Mouse (Mus musculus) heart, embryonic 10.5 days (tissue): Measurements from ENCODE around the gene Kmt2d. TPM values are rescaled to one million over a fixed set of nuclear protein-coding genes. Genes with fewer than 3 reads are reported as not detected.
"Not testable (repeated sequence)": the region's sequence is repeated elsewhere in the genome, so short reads cannot be mapped to it uniquely, and the experiment has no call there.

Experiments
- DNase-seq: peaks from one replicate; pipeline ENCODE4 v3.0.0-alpha.2; 2017; ENCODE audit warnings: low spot score
- H3K27ac ChIP-seq: fragments of 300-500 bp; sonication (generic); 2 replicates; pipeline ENCODE4 v1.5.1; 2016; ENCODE audit warnings: mild to moderate bottlenecking
- H3K27me3 ChIP-seq: fragments of 300-500 bp; sonication (generic); 2 replicates; pipeline ENCODE4 v1.6.1; 2016; ENCODE audit warnings: mild to moderate bottlenecking; ENCODE audit not compliant: poor library complexity, insufficient read depth, severe bottlenecking
- H3K36me3 ChIP-seq: fragments of 300-500 bp; sonication (generic); 2 replicates; pipeline ENCODE4 v1.6.1; 2016; ENCODE audit warnings: mild to moderate bottlenecking, moderate library complexity
- H3K4me1 ChIP-seq: fragments of 300-500 bp; sonication (generic); 2 replicates; pipeline ENCODE4 v1.6.1; 2016; ENCODE audit warnings: mild to moderate bottlenecking
- H3K4me3 ChIP-seq: fragments of 300-500 bp; sonication (generic); 2 replicates; pipeline ENCODE4 v1.5.1; 2016; ENCODE audit warnings: mild to moderate bottlenecking, moderate library complexity
- H3K9me3 ChIP-seq: fragments of 300-500 bp; sonication (generic); 2 replicates; pipeline ENCODE4 v1.6.1; 2016; ENCODE audit warnings: mild to moderate bottlenecking, moderate library complexity
- WGBS: fragments of 180-500 bp; shearing (Covaris S2); methylation state at CpG from one replicate; pipeline ENCODE4 v1.1.7; 2016; 5-methylcytosine and 5-hydroxymethylcytosine counted together
- polyA plus RNA-seq: library from polyadenylated mRNA; unstranded; fragments of >200 nt; fragmentation: Nextera tagmentation; extraction: Ambion mirVana; gene quantifications from 2 replicates; pipeline ENCODE4 v1.2.1, GENCODE M21; 2016

Kmt2d gene
- polyA plus RNA-seq, 1 experiment from 2014 or later = 12.0 TPM

DNA sequence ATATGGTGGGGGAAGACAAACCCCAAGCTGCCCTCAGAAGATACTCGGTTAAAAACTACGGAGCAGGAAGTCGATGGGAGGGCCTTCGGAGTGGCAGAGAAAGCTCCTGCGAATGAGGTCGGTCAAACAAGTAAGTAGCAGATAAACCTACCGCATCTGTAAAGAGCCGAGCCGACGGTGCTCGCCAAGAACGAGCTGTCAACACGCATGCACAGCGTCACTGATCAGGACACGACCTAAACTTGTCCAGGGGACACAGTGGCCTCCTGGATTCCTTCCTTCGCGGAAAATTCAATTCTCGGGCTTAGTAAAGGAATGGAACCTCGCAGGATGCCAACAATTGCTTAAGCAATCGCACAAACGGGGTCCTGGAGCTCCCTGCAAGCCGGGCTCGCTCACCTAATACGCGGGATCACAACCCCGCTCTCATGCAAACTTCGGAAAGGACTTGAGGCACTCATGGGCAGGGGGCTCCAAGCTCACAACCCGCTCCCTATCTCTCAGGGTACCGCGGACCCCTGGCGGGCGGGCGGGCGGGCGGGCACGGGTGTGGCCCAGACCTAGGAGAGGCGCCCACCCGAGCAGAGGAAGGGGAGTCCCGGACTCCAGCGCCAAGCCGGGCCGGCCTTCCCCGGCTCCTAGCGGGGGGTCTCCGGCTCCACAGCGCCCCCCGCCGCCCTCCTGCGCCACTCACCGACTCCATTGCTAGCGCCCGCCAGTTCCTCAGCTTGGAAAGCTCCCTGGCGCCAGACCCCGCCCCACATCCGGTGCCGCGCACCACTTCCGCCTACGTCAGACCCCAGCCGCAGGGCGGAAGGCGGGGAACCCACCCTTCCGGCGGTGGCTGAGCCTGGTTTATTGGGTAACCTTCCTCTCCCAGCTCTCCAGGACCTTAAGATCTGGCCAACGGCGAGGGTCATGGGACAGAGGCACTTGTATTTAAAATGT is 40.0 kb downstream of the Kmt2d start, which contains the start of gene Prkag1:
TSS of gene Prkag1 (minus strand) at position 786 of the 948 bp plus-strand sequence.
- peaks cover 42% of the 10 kb centered on the region for H3K36me3 ChIP-seq
- under 1% methylated on average over 65 of the region's 66 CpGs for WGBS

DNA sequence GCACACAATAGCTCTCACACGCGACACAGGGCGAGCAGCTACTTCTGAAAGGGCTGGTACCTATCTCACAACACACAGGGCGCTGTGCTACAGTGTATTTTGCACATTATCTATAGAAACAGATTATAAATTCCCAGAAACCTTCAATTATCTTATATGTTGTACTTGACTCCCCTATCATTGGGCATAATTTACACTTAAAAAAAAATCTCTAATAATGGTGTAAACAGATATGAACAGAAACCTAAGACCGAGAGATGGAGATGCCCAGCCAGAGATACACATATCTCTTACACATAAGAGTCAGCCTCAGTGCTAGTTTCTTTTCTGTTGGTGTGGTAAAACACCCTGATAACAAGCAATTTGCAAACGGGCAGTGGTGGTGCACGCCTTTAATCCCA is 43.4 kb downstream of the Kmt2d start:
- Histone ChIP-seq H3K27ac (no peak overlapping the region), H3K36me3 (peaks cover 40% of the 10 kb centered on the region), H3K4me1 (peaks cover 16% of the 10 kb centered on the region), H3K4me3 (no peak overlapping the region), H3K27me3 (no peaks in the 10 kb centered on the region), H3K9me3 (no peaks in the 10 kb centered on the region)
- WGBS = 73% methylated on average over 7 of the region's 7 CpGs
- no peak for DNase-seq

More for the DNA sequence above, 40.0 kb downstream of the Kmt2d start, which contains the start of gene Prkag1:
- DNase-seq = peak; percentile 97
- Histone ChIP-seq H3K9me3 (no peaks in the 10 kb centered on the region), H3K27me3 (no peaks in the 10 kb centered on the region), H3K4me3 (peak within 1 kb of the TSS; percentile 89), H3K27ac (peak within 1 kb of the TSS; percentile 96), H3K4me1 (peaks cover 41% of the 10 kb centered on the region)

DNA sequence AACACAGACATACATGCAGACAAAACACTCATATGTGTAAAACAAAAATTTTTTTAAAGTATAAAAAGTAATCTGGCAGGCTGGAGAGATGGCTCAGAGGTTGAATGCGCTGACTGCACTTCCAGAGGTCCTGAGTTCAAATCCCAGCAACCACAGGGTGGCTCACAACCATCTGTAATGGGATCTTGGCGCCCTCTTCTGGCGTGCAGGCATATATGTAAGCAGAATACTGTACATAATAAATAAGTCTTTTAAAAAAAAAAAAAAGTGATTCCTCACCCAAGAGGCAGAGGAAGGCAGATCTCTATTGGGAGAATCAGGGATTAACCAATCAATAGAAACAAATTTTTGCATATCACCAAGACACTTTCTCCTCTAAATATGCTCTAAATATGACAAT is 47.6 kb downstream of the Kmt2d start:
- peaks cover 69% of the 10 kb centered on the region for H3K36me3 ChIP-seq
- WGBS = 55% methylated on average over 3 of the region's 3 CpGs
- H3K9me3 ChIP-seq = no peaks in the 10 kb centered on the region
- H3K4me1 ChIP-seq = peaks cover 15% of the 10 kb centered on the region; the same call in 1 of the 2 replicates
- H3K4me3 ChIP-seq = no peak overlapping the region
- DNase-seq = no peak
- H3K27me3 ChIP-seq = no peaks in the 10 kb centered on the region
- no peak overlapping the region for H3K27ac ChIP-seq

DNA sequence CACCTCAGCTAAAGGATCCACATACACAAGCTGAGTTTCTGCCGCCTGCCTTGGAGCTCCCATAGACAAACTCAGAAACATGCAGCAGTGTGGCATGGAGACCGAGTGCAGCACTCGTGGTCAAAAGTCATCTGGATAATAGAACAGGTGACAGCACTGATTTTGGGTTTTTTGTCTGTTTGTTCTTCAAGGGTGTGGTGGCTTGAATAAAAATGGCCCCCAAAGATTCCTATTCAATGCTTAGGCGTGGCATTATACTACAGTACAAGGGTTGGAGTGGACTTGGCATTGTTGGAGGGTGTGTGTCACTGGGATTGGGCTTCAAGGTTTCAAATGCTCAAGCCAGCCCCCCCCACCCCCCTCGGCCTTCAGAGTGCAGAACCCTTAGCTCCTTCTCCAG is 48.9 kb downstream of the Kmt2d start:
- H3K4me3 ChIP-seq = no peak overlapping the region
- peaks cover 68% of the 10 kb centered on the region for H3K36me3 ChIP-seq
- 92% methylated on average over 5 of the region's 5 CpGs for WGBS
- H3K4me1 ChIP-seq = peaks cover 15% of the 10 kb centered on the region; the same call in 1 of the 2 replicates
- H3K27me3 ChIP-seq = no peaks in the 10 kb centered on the region
- H3K9me3 ChIP-seq = no peaks in the 10 kb centered on the region
- no peak for DNase-seq
- H3K27ac ChIP-seq = no peak overlapping the region

DNA sequence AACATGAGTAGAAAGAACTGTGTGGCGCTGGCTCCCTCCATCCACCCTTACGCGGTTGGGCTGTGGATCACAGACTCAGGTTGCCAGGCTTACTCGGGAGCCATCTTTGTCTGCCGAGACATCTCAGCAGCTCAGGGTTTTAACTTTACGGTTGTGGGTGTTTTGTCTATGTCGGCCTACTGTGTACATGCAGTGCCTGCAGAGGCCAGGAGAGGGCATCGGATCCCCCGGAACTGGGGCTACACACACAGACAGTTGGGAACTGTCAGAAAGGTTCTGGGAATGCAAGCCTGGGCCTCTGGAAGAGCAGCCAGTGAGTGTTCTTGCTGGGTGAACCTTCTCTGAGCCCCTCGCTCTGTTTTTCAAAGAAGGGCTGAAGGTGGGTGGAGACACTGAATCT is 49.6 kb downstream of the Kmt2d start:
- Histone ChIP-seq H3K4me1 (peaks cover 12% of the 10 kb centered on the region; the same call in 1 of the 2 replicates), H3K27ac (no peak overlapping the region), H3K4me3 (no peak overlapping the region), H3K36me3 (peaks cover 75% of the 10 kb centered on the region), H3K9me3 (no peaks in the 10 kb centered on the region), H3K27me3 (no peaks in the 10 kb centered on the region)
- no peak for DNase-seq
- 34% methylated on average over 10 of the region's 10 CpGs for WGBS

DNA sequence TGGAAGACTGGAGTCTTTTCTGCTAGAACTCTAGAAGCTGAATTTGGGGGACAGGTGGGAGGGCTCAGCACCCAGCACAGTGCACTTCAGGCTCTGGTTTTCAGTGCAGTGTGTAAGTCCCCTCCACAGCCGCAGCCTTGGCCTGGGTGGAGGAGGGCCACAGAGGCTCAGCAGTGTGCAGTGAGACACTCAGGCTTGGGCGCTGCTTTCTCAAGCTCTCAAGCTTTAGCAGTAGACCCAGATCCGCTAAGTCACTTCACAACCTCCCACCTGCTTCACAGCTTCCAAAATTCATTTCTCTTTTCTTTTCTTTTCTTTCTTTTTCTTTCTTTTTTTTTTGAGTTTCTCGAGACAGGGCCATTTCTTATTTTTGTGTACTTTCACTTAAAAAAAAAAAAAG is 50.1 kb downstream of the Kmt2d start:
- no peak for DNase-seq
- 76% methylated on average over 4 of the region's 4 CpGs for WGBS
- H3K4me1 ChIP-seq = peaks cover 12% of the 10 kb centered on the region; the same call in 1 of the 2 replicates
- peaks cover 77% of the 10 kb centered on the region for H3K36me3 ChIP-seq
- H3K4me3 ChIP-seq = no peak overlapping the region
- no peaks in the 10 kb centered on the region for H3K9me3 ChIP-seq
- H3K27me3 ChIP-seq = no peaks in the 10 kb centered on the region
- 0 out of 2 replicates have a peak overlapping the region, but pooled peaks have one; percentile 19 for H3K27ac ChIP-seq

DNA sequence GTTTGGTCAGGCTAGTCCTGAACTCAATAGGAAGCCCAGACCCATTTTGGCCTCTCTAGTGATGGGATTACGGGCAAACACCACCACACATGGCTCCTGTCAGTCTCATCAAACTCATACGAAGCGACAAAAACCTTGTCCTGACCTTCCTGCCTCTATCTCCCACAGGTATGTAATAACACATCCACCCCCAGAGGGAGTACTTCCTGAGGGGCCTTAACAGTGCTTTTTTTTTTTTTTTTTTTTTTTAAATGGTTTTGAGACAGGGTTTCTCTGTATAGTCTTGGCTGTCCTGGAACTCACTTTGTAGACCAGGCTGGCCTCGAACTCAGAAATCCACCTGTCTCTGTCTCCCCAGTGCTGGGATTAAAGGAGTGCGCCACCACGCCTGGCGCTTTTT is 52.8 kb downstream of the Kmt2d start:
- DNase-seq = no peak
- peaks cover 75% of the 10 kb centered on the region for H3K36me3 ChIP-seq
- H3K9me3 ChIP-seq = no peaks in the 10 kb centered on the region
- no peak overlapping the region for H3K4me3 ChIP-seq
- 91% methylated on average over 7 of the region's 7 CpGs for WGBS
- peaks cover 12% of the 10 kb centered on the region; the same call in 1 of the 2 replicates for H3K4me1 ChIP-seq
- H3K27ac ChIP-seq = no peak overlapping the region
- no peaks in the 10 kb centered on the region for H3K27me3 ChIP-seq

DNA sequence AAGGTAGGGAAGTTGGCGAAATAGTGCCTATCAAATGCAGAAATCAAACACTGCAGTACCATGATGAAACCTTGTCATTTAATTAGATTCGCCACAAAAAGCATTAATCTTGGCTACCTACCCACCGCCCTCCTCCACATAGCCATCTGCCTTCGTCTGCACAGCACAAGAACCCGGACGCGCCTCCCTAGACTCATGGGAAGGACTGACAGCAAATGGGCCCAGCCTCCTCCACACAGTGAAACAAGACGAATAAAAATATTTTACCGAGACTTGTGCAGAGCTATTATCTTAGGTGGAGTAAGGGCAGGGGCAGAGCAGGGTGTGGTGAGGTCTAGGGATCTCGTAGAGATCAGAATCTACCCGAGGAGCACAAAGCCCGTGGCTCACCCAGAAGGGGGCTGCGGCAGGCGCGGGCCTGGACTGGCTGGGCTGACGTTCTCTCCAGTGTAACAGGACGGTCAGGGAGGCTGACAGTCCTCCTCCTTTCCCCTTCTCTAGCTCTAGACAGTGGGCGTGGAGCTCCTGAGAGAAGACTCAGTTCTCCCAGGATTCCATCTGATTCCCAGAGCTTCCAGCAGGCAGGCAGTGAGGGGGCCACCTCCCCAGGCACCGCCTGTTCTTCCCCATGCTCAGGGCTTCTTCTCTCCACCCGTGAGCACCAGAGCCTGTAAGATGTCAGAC is 58.1 kb downstream of the Kmt2d start:
- Histone ChIP-seq H3K27me3 (peaks cover 30% of the 10 kb centered on the region), H3K27ac (no peak overlapping the region), H3K4me1 (peaks cover 22% of the 10 kb centered on the region), H3K36me3 (peaks cover 60% of the 10 kb centered on the region), H3K9me3 (no peaks in the 10 kb centered on the region), H3K4me3 (no peak overlapping the region)
- DNase-seq = no peak
- 84% methylated on average over 20 of the region's 20 CpGs for WGBS

DNA sequence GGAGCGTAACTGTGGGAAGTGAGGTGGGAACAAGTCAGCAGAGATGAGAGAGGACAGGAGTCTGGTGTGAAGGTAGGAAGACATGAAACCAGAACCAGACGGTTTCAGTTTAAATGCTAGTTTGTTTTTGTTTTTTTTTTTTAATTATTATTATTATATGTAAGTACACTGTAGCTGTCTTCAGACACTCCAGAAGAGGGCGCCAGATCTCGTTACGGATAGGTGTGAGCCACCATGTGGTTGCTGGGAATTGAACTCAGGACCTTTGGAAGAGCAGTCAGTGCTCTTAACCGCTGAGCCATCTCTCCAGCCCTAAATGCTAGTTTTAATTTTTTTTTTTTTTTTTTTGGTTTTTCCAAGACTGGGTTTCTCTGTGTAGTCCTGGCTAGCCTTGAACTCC is 60.8 kb downstream of the Kmt2d start:
- not testable (repeated sequence) for H3K27ac ChIP-seq, H3K9me3 ChIP-seq, H3K4me3 ChIP-seq, DNase-seq
- Histone ChIP-seq H3K36me3 (peaks cover 42% of the 10 kb centered on the region), H3K4me1 (peaks cover 48% of the 10 kb centered on the region), H3K27me3 (peaks cover 57% of the 10 kb centered on the region)
- WGBS = 69% methylated on average over 6 of the region's 6 CpGs

DNA sequence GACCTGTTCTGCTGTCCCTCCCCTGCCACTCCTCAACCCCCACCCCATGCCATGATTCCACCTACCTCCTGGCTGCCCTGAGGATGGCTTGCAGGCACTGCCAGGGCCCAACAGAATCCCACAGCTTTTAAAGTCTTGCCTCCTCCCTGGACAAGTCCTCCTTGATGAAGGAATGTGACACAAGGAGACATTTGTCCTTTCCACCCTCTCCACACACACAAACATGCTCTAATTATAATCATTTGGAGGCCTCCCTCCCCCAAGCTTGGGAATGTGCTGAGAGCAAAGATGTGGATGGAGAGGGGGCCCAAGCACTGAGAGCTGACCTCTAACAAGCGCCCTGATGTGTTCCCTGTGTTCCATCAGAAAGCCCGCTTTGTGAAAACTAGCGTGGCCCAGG is 61.6 kb downstream of the Kmt2d start, which contains the start of gene Ddn:
TSS of gene Ddn (minus strand) at position 101 of the 400 bp plus-strand sequence.
- peaks cover 65% of the 10 kb centered on the region for H3K27me3 ChIP-seq
- DNase-seq = no peak
- peak within 1 kb of the TSS; percentile 63 for H3K4me3 ChIP-seq
- H3K4me1 ChIP-seq = peaks cover 48% of the 10 kb centered on the region
- 0 out of 2 replicates have a peak within 1 kb of the TSS, but pooled peaks have one; percentile 36 for H3K27ac ChIP-seq
- H3K36me3 ChIP-seq = peaks cover 36% of the 10 kb centered on the region
- no peaks in the 10 kb centered on the region for H3K9me3 ChIP-seq
- WGBS = 36% methylated on average over 3 of the region's 3 CpGs

DNA sequence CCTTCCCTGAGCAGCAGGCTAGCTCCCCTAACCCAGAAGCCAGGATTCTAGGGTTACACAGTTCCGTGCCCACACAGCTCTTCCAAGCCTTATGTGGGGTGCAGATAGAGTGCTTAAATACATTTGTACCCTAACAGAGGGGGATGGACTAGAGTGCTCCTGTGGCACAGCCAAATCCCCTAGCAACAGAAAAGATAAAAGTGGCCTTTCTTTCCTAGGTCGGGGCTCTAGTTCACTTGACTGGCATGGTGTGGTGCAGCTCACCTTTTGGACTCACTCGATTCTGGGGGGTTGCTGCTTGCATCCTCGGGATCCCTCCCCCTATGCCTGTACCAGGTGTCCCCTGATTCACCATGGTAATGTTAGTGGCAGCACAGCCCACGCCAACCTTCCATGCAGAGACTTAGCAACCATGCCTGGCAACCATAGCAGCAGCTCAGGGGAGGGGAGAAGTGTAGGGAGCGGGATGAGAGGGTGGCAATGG is 62.3 kb downstream of the Kmt2d start:
- 0 out of 2 replicates have a peak overlapping the region, but pooled peaks have one; percentile 36 for H3K27ac ChIP-seq
- H3K4me1 ChIP-seq = peaks cover 53% of the 10 kb centered on the region
- DNase-seq = no peak
- H3K4me3 ChIP-seq = peak overlapping the region; percentile 63
- peaks cover 29% of the 10 kb centered on the region for H3K36me3 ChIP-seq
- no peaks in the 10 kb centered on the region for H3K9me3 ChIP-seq
- WGBS = 9% methylated on average over 6 of the region's 6 CpGs
- peaks cover 72% of the 10 kb centered on the region for H3K27me3 ChIP-seq

DNA sequence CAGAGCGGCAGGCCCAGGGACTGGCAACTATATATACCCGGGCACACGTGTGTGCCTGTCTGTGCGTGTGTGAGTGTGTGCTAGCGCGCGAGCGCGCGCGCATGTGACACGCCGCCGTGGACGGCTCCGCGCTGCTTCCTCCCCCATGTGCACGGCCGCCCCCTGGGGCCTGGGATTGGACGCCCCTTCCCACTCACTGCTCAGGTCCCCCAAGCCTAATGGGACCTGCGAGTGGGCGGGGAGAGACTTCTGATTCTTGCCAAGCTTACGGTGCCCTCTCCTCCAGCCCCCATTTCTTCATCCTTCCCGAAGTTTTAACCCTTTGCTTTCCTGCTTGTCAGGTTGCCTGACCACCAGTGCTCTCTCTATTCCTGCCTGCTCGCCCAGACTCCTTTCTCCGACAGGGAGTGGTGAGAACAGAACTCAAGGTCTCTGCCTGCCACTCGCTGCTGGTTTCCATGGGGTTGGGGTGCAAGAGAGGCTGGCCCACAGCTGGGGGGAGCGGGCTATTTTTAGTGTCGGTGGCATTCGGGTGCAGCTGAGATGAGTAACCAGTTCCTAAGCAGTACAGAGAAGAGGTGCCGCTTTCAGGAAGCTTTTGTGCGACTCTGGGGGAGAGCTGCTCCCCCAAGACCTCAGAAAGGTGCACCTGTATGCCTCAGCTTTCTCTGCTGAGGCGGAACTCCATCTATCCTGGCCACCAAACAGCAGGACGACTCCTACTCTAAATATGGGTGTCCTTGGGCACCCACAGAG is 62.9 kb downstream of the Kmt2d start:
- no peak for DNase-seq
- H3K27ac ChIP-seq = peak overlapping the region; percentile 36; the same call in 1 of the 2 replicates

More for the DNA sequence above, 62.9 kb downstream of the Kmt2d start:
- Histone ChIP-seq H3K4me1 (peaks cover 59% of the 10 kb centered on the region), H3K36me3 (peaks cover 23% of the 10 kb centered on the region), H3K9me3 (no peaks in the 10 kb centered on the region), H3K27me3 (peaks cover 78% of the 10 kb centered on the region), H3K4me3 (peak overlapping the region; percentile 63)
- under 1% methylated on average over 33 of the region's 34 CpGs for WGBS
